Mouse (Mus musculus) olfactory bulb, adult 2 months (tissue): ENCODE measurements at regions not wholly inside any gene's neighbourhood (a gene's known extent, or its start where the extent isn't known, plus 50 kb on each side); places are given as distances from the start of the nearest gene placed in this dataset.

Experiments
- CTCF ChIP-seq: fragments of 200-500 bp; IDR thresholded peaks from 2 replicates; pipeline ENCODE4 v1.5.1; 2012; ENCODE audit warnings: low read depth, mild to moderate bottlenecking, low read length, moderate library complexity; ENCODE audit not compliant: insufficient read depth
- POLR2A ChIP-seq: fragments of 200-500 bp; IDR thresholded peaks from 2 replicates; pipeline ENCODE4 v1.6.1; 2012; ENCODE audit warnings: mild to moderate bottlenecking, low read depth, low read length, moderate library complexity; ENCODE audit not compliant: insufficient read depth

- no peak for TF ChIP-seq POLR2A
- TF ChIP-seq CTCF: no peak
These were observed 588.5 kb upstream of the Atp2b1 start for GRCm38 (mm10) chr10:98325720-98326119.
